Mouse (Mus musculus) stomach, adult 2 months (tissue): ENCODE measurements around the gene Vstm2l. TPM values are rescaled to one million over a fixed set of nuclear protein-coding genes. Genes with fewer than 3 reads are reported as not detected.

Experiments used
- polyA plus RNA-seq: library from polyadenylated mRNA; depleted of rRNA; stranded (reverse); fragments of >200 nt; gene quantifications from 2 replicates; pipeline ENCODE4 v1.2.3, GENCODE M21; 2012; rRNA removed

Vstm2l gene
- 0.60 and 2.5 TPM in 2 replicates for polyA plus RNA-seq

GRCm38 (mm10) chr2:157914105-157914764 lies at the start of gene Vstm2l:
Gene Vstm2l (plus strand): TSS chr2:157914653.

Other genes starting within 250 kb of the Vstm2l start
- 6.8 and 10.6 TPM in 2 replicates for gene Ctnnbl1, start 177.3 kb upstream of the Vstm2l start, polyA plus RNA-seq
- gene Tti1, start 113.8 kb downstream of the Vstm2l start, polyA plus RNA-seq: 4.9 and 7.5 TPM in 2 replicates
- gene Rprd1b, start 113.8 kb downstream of the Vstm2l start, polyA plus RNA-seq: 9.0 and 10.0 TPM in 2 replicates
- gene Tgm2, start 231.8 kb downstream of the Vstm2l start, polyA plus RNA-seq: 48.6 and 73.7 TPM in 2 replicates